Mouse (Mus musculus) heart, postnatal 36 days (tissue): Measurements from ENCODE around the gene Olfr1447. TPM values are rescaled to one million over a fixed set of nuclear protein-coding genes. Genes with fewer than 3 reads are reported as not detected.

ENCODE experiments used
- DNase-seq, 2 experiments: peaks; one replicate each; pipeline ENCODE4 v3.0.0; 2021 to 2022
- intact Hi-C: fragments of 180-260 bp; cut with DNase I; formaldehyde crosslinking; loops from one replicate; pipeline ENCODE4 v1.15.1; 2025
- total RNA-seq, 2 experiments: library from RNA; stranded (reverse); gene quantifications; 2 replicates each; pipeline ENCODE4 v1.2.3; 2021

Olfr1447 gene
- total RNA-seq: not detected

- DNase-seq: no peak
- intact Hi-C loops: no loop called here
Measured at GRCm38 (mm10) chr19:12903643-12904042, at the start of gene Olfr1447. Gene Olfr1447 (minus strand): TSS chr19:12903743.

DNA sequence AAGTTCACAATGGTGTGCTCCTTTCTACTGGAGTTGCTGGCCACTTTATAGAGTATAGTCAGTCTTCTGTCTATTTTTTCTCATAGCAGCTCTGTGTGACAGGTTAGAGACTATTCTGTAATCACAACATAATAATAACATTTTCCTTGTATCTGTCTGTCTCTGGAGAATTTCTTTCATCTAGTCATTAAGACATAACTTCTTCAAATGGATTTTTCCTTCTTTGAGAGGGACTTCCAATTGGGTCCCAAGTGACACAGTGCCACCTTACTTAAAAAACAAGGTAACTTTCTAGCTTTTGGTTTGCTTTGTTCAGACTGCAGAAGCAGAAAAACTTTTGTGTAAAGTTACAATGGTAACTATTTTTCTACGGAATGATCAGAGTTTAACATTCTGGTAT is 46.4 kb upstream of the Olfr1447 start, which contains the start of gene Olfr1450:
TSS of gene Olfr1450 (plus strand) at position 301 of the 400 bp plus-strand sequence.
- intact Hi-C loops: no loop called here
- no peak for DNase-seq

DNA sequence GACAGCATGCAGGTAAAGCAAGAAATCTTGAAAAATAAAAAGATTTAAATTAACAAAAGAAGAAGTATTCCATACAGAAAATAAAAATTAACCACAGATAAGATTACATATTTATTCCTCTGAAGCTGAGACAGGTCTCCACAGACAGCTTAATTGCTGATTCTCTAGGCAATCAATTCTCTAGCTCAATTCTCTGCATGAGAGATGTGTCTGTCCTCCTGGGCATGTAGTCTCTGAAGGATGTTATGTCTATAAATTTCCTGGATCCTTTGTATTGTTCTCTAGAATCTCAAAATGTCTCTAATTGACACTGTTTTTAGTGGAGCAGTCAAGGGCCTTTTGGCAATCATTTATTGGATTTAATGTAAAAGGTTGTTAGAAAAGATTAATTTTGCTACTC is 27.0 kb upstream of the Olfr1447 start, which contains the start of gene Olfr1449:
TSS of gene Olfr1449 (plus strand) at position 301 of the 400 bp plus-strand sequence.
- intact Hi-C loops: no loop called here
- DNase-seq: no peak

DNA sequence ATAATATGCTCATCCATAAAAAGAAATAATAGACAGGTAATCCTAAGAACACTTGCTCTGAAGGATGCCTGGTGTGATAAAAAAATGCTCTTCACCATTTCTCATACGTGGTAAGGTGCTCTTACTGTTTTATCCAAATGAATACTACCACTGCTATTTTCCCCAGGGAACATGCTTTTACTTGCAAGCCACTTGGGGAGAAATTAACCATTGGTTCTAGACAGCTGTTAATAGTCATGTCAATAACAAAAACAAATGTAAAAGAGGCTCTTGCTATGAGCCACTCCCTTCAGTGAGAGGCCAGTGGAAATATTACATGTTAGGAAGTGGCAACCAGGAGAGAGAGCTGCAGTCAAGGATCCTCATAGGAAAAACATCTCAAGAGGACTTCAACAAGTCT is 20.8 kb upstream of the Olfr1447 start, which contains the start of gene Olfr1448:
TSS of gene Olfr1448 (minus strand) at position 101 of the 400 bp plus-strand sequence.
- no peak for DNase-seq
- intact Hi-C loops: no loop called here

GRCm38 (mm10) chr19:12893424-12893823 is 10.1 kb downstream of the Olfr1447 start, which contains the start of gene Olfr1446:
Gene Olfr1446 (minus strand): TSS chr19:12893524.
- intact Hi-C loops: no loop called here
- DNase-seq: no peak

DNA sequence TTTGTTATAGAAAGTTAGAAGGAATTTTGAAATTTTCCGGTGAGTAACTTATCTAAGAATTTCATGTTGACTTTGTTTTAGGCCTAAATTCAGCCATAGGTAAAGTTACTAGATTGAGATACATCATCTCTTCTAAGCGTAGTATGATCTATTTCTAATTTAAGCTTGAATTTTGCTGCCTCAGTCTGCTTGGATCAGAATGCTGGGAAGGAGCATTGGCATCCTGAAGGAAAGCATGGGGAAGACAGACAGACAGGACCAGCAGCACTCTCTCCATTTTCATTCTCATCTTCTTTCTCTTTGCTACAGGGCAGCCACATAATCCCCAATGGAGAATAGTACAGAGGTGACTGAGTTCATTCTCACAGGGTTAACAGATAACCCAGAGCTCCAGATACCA is 20.0 kb downstream of the Olfr1447 start, which contains the start of gene Olfr1445:
TSS of gene Olfr1445 (plus strand) at position 301 of the 400 bp plus-strand sequence.
- intact Hi-C loops: no loop called here
- DNase-seq: no peak

GRCm38 (mm10) chr19:12856983-12857382 is 46.6 kb downstream of the Olfr1447 start, which contains the start of gene Olfr1444:
Gene Olfr1444 (plus strand): TSS chr19:12857283.
- intact Hi-C loops: no loop called here
- no peak for DNase-seq

Other genes starting within 250 kb of the Olfr1447 start
- gene Olfr1442, start 233.3 kb downstream of the Olfr1447 start, total RNA-seq: not detected
- not detected for gene Olfr1443, start 225.6 kb downstream of the Olfr1447 start, total RNA-seq
- gene Keg1, start 208.0 kb downstream of the Olfr1447 start, total RNA-seq: not detected
- gene Cntf, start 138.1 kb downstream of the Olfr1447 start, total RNA-seq: 1 to 10 TPM; 1.6 TPM
- gene Zfp91, start 107.6 kb downstream of the Olfr1447 start, total RNA-seq: 10 to 100 TPM; 78.7 to 80.7 TPM
- 1 to 10 TPM; 1.4 to 1.5 TPM for gene Lpxn, start 107.5 kb downstream of the Olfr1447 start, total RNA-seq
- gene Gm5244, start 57.1 kb downstream of the Olfr1447 start, total RNA-seq: not detected
- not detected for gene Olfr1444, start 46.5 kb downstream of the Olfr1447 start, total RNA-seq
- gene Olfr1445, start 19.9 kb downstream of the Olfr1447 start, total RNA-seq: not detected
- not detected for gene Olfr1446, start 10.2 kb downstream of the Olfr1447 start, total RNA-seq
- gene Olfr1448, start 20.7 kb upstream of the Olfr1447 start, total RNA-seq: not detected
- not detected for gene Olfr1449, start 27.1 kb upstream of the Olfr1447 start, total RNA-seq
- gene Olfr1450, start 46.5 kb upstream of the Olfr1447 start, total RNA-seq: not detected
- not detected for gene Olfr1451, start 91.3 kb upstream of the Olfr1447 start, total RNA-seq
- gene Olfr1453, start 124.6 kb upstream of the Olfr1447 start, total RNA-seq: not detected
- gene Olfr1454, start 156.9 kb upstream of the Olfr1447 start, total RNA-seq: not detected
- not detected for gene Olfr1457, start 194.1 kb upstream of the Olfr1447 start, total RNA-seq
- not detected for gene Olfr1458, start 203.0 kb upstream of the Olfr1447 start, total RNA-seq
- gene Olfr1459, start 245.8 kb upstream of the Olfr1447 start, total RNA-seq: under 1 TPM; 0.03 TPM